Mouse (Mus musculus): Measurements from ENCODE around the gene Slc16a12. TPM values are rescaled to one million over a fixed set of nuclear protein-coding genes. Genes with fewer than 3 reads are reported as not detected.

Gene Slc16a12
- polyA plus RNA-seq, 1 experiment = 0.01 TPM

GRCm38 (mm10) chr19:34620871-34621270 is 126.2 kb downstream of the Slc16a12 start:
- no peaks in the 10 kb centered on the region for H3K36me3 ChIP-seq (ENCODE audit: control insufficient read depth, insufficient read depth)
- TF ChIP-seq MYOD1 (IDR thresholded peaks at IDR 0.05; ENCODE audit: control insufficient read depth, insufficient read length, low read depth) = no peak
- TF ChIP-seq MAX (IDR thresholded peaks at IDR 0.05) = no peak
- no peak for TF ChIP-seq CTCF (IDR thresholded peaks at IDR 0.05; ENCODE audit: control insufficient read depth, insufficient read depth, insufficient read length)
- no peak overlapping the region for H3ac ChIP-seq (ENCODE audit: control insufficient read depth, insufficient read length, low read depth)
- no peaks in the 10 kb centered on the region for H3K79me2 ChIP-seq (ENCODE audit: control insufficient read depth, insufficient read depth)
- no peaks in the 10 kb centered on the region for H3K79me3 ChIP-seq (ENCODE audit: low read depth)
- peaks cover 18% of the 10 kb centered on the region for H3K27me3 ChIP-seq (ENCODE audit: control insufficient read depth, insufficient read depth, insufficient read length)
- H3K4me3 ChIP-seq (ENCODE audit: insufficient read depth, poor library complexity, severe bottlenecking) = no peak overlapping the region

Small RNA genes within 50 kb of the gene (microRNA-seq; reads per million reads assigned to microRNA genes)
- not detected for gene Gm27476 (ENCODE audit: borderline microRNAs expressed)

Other genes with a start within 250 kb of the Slc16a12 start
- gene Lipa, start 219.8 kb downstream of the Slc16a12 start, polyA plus RNA-seq (2012; fragmentation: generic; extraction: Trizol) = 8.8 TPM
- gene Ifit2, start 196.6 kb downstream of the Slc16a12 start, polyA plus RNA-seq (2012; fragmentation: generic; extraction: Trizol) = 1.6 TPM
- gene Ifit3, start 163.8 kb downstream of the Slc16a12 start, polyA plus RNA-seq (2012; fragmentation: generic; extraction: Trizol) = 0.05 TPM
- not detected for gene Ifit1bl1, start 145.3 kb downstream of the Slc16a12 start, polyA plus RNA-seq (2012; fragmentation: generic; extraction: Trizol)
- not detected for gene Ifit3b, start 139.3 kb downstream of the Slc16a12 start, polyA plus RNA-seq (2012; fragmentation: generic; extraction: Trizol)
- not detected for gene Ifit1bl2, start 106.5 kb downstream of the Slc16a12 start, polyA plus RNA-seq (2012; fragmentation: generic; extraction: Trizol)
- gene Ifit1, start 106.4 kb downstream of the Slc16a12 start, polyA plus RNA-seq (2012; fragmentation: generic; extraction: Trizol) = 0.01 TPM
- 5.1 TPM for gene Pank1, start 132.2 kb upstream of the Slc16a12 start, polyA plus RNA-seq (2012; fragmentation: generic; extraction: Trizol)
- gene Kif20b, start 175.1 kb upstream of the Slc16a12 start, polyA plus RNA-seq (2012; fragmentation: generic; extraction: Trizol) = 7.6 TPM

Data from C2C12 (cell line).